Mouse (Mus musculus) kidney, adult 2 months (tissue): ENCODE results near the gene Fnip1.

Experiments used
- CTCF ChIP-seq: fragments of 200-500 bp; conservative IDR thresholded peaks from 2 replicates; pipeline ENCODE4 v1.5.1; 2011; ENCODE audit warnings: low read depth, mild to moderate bottlenecking, control low read depth, low read length, moderate library complexity, mixed read lengths; ENCODE audit not compliant: insufficient read depth, insufficient read length
- POLR2A ChIP-seq: fragments of 200-500 bp; IDR thresholded peaks from one replicate; pipeline ENCODE4 v1.6.1; 2011; ENCODE audit warnings: low read depth, low read length, control low read depth

GRCm38 (mm10) chr11:54396686-54397085, 41.3 kb upstream of the Fnip1 start:
- TF ChIP-seq CTCF = no peak
- TF ChIP-seq POLR2A = no peak
